25 mouse cellular contexts compared by ENCODE assay signal in the genomic region with DNA sequence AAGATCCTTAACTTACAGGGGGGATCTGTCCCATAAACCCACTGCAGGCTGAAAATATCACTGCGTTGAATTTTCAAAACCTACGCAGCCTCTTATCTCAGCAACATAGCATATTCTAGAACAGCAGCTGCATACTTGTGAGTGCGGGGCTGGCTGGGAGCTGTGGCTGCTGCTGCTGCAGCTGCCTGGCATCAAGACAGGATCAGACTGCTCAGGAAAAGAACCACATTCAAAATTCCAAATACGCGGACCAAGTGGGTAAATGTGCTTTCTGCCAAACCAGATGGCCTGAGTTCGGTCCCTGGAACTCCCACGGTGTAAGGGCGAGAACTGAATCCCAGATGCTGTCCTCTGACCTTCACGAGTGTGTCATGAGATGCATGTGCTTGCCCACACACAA. TPM values are rescaled to one million over a fixed set of nuclear protein-coding genes. Genes with fewer than 3 reads are reported as not detected.
DNase-seq lines count a peak whose midpoint lies in the region; ATAC-seq and TF ChIP-seq lines count a peak whose summit lies in the region.
"Had no signal": no experiment of that assay in that cellular context is flagged by ENCODE, and none has a peak within 500 bp of the region (broad histone marks: within the 10 kb centered on the region; RNA-seq: fewer than 3 reads in every experiment).

No protein-coding gene starts in this region.

- H3K27ac ChIP-seq in embryonic facial prominence, embryonic 13.5 days, result peak overlapping the region; percentile 48
- no peak overlapping the region for H3K27ac ChIP-seq in embryonic facial prominence, embryonic 10.5 days (replicated peaks)
- no peak overlapping the region for H3K27ac ChIP-seq in hindbrain, postnatal 0 days
- H3K27ac ChIP-seq in hindbrain, embryonic 10.5 days, result no peak overlapping the region
- no peak overlapping the region for H3K27ac ChIP-seq in lung, postnatal 0 days (ENCODE audit: low read length)
- peak overlapping the region; percentile 75 for H3K27ac ChIP-seq in olfactory bulb, adult 2 months (ENCODE audit: insufficient read depth, low read depth, low read length)
- H3K27ac ChIP-seq: embryonic facial prominence, embryonic 12.5 days; heart, embryonic 10.5 days; limb, embryonic 12.5 days; macrophage; midbrain, embryonic 15.5 days; neural tube, embryonic 12.5 days; stomach, embryonic 15.5 days had no signal

- H3K4me3 ChIP-seq in embryonic facial prominence, embryonic 13.5 days, result no peak overlapping the region
- no peak overlapping the region for H3K4me3 ChIP-seq in embryonic facial prominence, embryonic 10.5 days
- H3K4me3 ChIP-seq in hindbrain, postnatal 0 days (ENCODE audit: low read length), result no peak overlapping the region
- H3K4me3 ChIP-seq in hindbrain, embryonic 10.5 days, result no peak overlapping the region
- no peak overlapping the region for H3K4me3 ChIP-seq in lung, postnatal 0 days (ENCODE audit: low read depth, low read length)
- no peak overlapping the region for H3K4me3 ChIP-seq in lung, adult 2 months (replicated peaks; ENCODE audit: extremely low read depth, low read depth, low read length)
- H3K4me3 ChIP-seq in olfactory bulb, adult 2 months (ENCODE audit: insufficient read depth, low read depth, low read length), result no peak overlapping the region
- H3K4me3 ChIP-seq: embryonic facial prominence, embryonic 12.5 days; heart, embryonic 10.5 days; limb, embryonic 12.5 days; midbrain, embryonic 15.5 days; neural tube, embryonic 12.5 days; stomach, embryonic 15.5 days had no signal

- no peak for TF ChIP-seq EP300 in lung, postnatal 0 days (IDR thresholded peaks at IDR 0.05)

- DNase-seq in embryonic facial prominence, embryonic 10.5 days (ENCODE audit: low spot score), result no peak
- DNase-seq in hindbrain, postnatal 0 days (ENCODE audit: low spot score), result peak; percentile 31
- no peak for DNase-seq in hindbrain, embryonic 10.5 days (ENCODE audit: low spot score)
- peak; percentile 7 for DNase-seq in lung, postnatal 0 days (ENCODE audit: low spot score)
- no peak for DNase-seq in lung, adult 2 months
- DNase-seq in thymus, postnatal 0 days (ENCODE audit: low spot score), result no peak
- DNase-seq: adrenal gland, postnatal 25 days; cerebellum, adult 11 months; cerebellum, adult 9-11 months; heart, postnatal 4 days; kidney, postnatal 25 days; liver, postnatal 0 days; thymus, adult 18-20 months; thymus, postnatal 4 days had no signal

- no peak for TF ChIP-seq CTCF in hindbrain, postnatal 0 days (IDR thresholded peaks at IDR 0.05; ENCODE audit: low read depth)
- TF ChIP-seq CTCF in lung, postnatal 0 days (IDR thresholded peaks at IDR 0.05), result no peak
- TF ChIP-seq CTCF in lung, adult 2 months (IDR thresholded peaks at IDR 0.05; ENCODE audit: insufficient read depth, low read length), result no peak
- TF ChIP-seq CTCF in olfactory bulb, adult 2 months (IDR thresholded peaks at IDR 0.05; ENCODE audit: insufficient read depth, low read depth, low read length), result no peak

- H3K4me1 ChIP-seq in embryonic facial prominence, embryonic 13.5 days, result peaks cover 22% of the 10 kb centered on the region
- H3K4me1 ChIP-seq in embryonic facial prominence, embryonic 10.5 days, result peaks cover 14% of the 10 kb centered on the region
- peaks cover 14% of the 10 kb centered on the region for H3K4me1 ChIP-seq in hindbrain, postnatal 0 days (ENCODE audit: insufficient read depth, low read length)
- peaks cover 29% of the 10 kb centered on the region for H3K4me1 ChIP-seq in hindbrain, embryonic 10.5 days (replicated peaks)
- no peaks in the 10 kb centered on the region for H3K4me1 ChIP-seq in lung, postnatal 0 days (ENCODE audit: insufficient read depth, low read depth, low read length)
- no peaks in the 10 kb centered on the region for H3K4me1 ChIP-seq in lung, adult 2 months (ENCODE audit: control insufficient read depth, insufficient read depth, low read length)
- peaks cover 25% of the 10 kb centered on the region for H3K4me1 ChIP-seq in olfactory bulb, adult 2 months (ENCODE audit: control insufficient read depth, insufficient read depth, low read length)

- H3K9ac ChIP-seq in embryonic facial prominence, embryonic 13.5 days, result no peak overlapping the region
- H3K9ac ChIP-seq in hindbrain, postnatal 0 days (replicated peaks; ENCODE audit: low read length), result no peak overlapping the region
- no peak overlapping the region for H3K9ac ChIP-seq in lung, postnatal 0 days (replicated peaks; ENCODE audit: low read depth)
- H3K9ac ChIP-seq: embryonic facial prominence, embryonic 12.5 days; limb, embryonic 12.5 days; liver, postnatal 0 days; midbrain, embryonic 15.5 days; neural tube, embryonic 12.5 days; stomach, embryonic 15.5 days had no signal

- H3K4me2 ChIP-seq in embryonic facial prominence, embryonic 13.5 days, result no peak overlapping the region
- H3K4me2 ChIP-seq in hindbrain, postnatal 0 days (ENCODE audit: low read depth, low read length), result no peak overlapping the region
- no peak overlapping the region for H3K4me2 ChIP-seq in lung, postnatal 0 days (replicated peaks; ENCODE audit: low read depth, low read length)
- H3K4me2 ChIP-seq: embryonic facial prominence, embryonic 12.5 days; limb, embryonic 12.5 days; liver, embryonic 11.5 days; midbrain, embryonic 15.5 days; neural tube, embryonic 12.5 days; stomach, embryonic 15.5 days had no signal

- H3K27me3 ChIP-seq in embryonic facial prominence, embryonic 13.5 days, result no peaks in the 10 kb centered on the region
- no peaks in the 10 kb centered on the region for H3K27me3 ChIP-seq in embryonic facial prominence, embryonic 10.5 days (replicated peaks; ENCODE audit: low read depth, poor library complexity, severe bottlenecking)
- H3K27me3 ChIP-seq in hindbrain, postnatal 0 days (ENCODE audit: insufficient read depth, low read length), result no peaks in the 10 kb centered on the region
- no peaks in the 10 kb centered on the region for H3K27me3 ChIP-seq in hindbrain, embryonic 10.5 days (ENCODE audit: insufficient read depth, poor library complexity, severe bottlenecking)
- H3K27me3 ChIP-seq in lung, postnatal 0 days (replicated peaks; ENCODE audit: insufficient read depth, low read length), result no peaks in the 10 kb centered on the region
- H3K27me3 ChIP-seq: embryonic facial prominence, embryonic 12.5 days; limb, embryonic 12.5 days; midbrain, embryonic 15.5 days; neural tube, embryonic 12.5 days; stomach, embryonic 15.5 days had no signal

- no peak for ATAC-seq in embryonic facial prominence, embryonic 13.5 days (ENCODE audit: insufficient number of reproducible peaks, insufficient read depth, low FRiP score, low TSS enrichment, low read depth)
- no peak for ATAC-seq in hindbrain, postnatal 0 days
- no peak for ATAC-seq in lung, postnatal 0 days
- ATAC-seq: intestine, postnatal 0 days; liver, postnatal 0 days; midbrain, embryonic 15.5 days had no signal

- no peaks in the 10 kb centered on the region for H3K36me3 ChIP-seq in embryonic facial prominence, embryonic 13.5 days
- no peaks in the 10 kb centered on the region for H3K36me3 ChIP-seq in embryonic facial prominence, embryonic 10.5 days (replicated peaks)
- no peaks in the 10 kb centered on the region for H3K36me3 ChIP-seq in hindbrain, postnatal 0 days (ENCODE audit: insufficient read depth, low read length)
- H3K36me3 ChIP-seq in hindbrain, embryonic 10.5 days, result no peaks in the 10 kb centered on the region
- no peaks in the 10 kb centered on the region for H3K36me3 ChIP-seq in lung, postnatal 0 days (ENCODE audit: insufficient read depth, low read length)
- H3K36me3 ChIP-seq: embryonic facial prominence, embryonic 12.5 days; heart, embryonic 10.5 days; limb, embryonic 12.5 days; midbrain, embryonic 15.5 days; neural tube, embryonic 12.5 days; stomach, embryonic 15.5 days had no signal

- TF ChIP-seq POLR2A in lung, adult 2 months (IDR thresholded peaks at IDR 0.05; ENCODE audit: borderline replicate concordance, extremely low read depth, low read depth, low read length), result no peak
- no peak for TF ChIP-seq POLR2A in olfactory bulb, adult 2 months (IDR thresholded peaks at IDR 0.05; ENCODE audit: insufficient read depth, low read depth, low read length)

- no peaks in the 10 kb centered on the region for H3K9me3 ChIP-seq in embryonic facial prominence, embryonic 13.5 days
- no peaks in the 10 kb centered on the region for H3K9me3 ChIP-seq in embryonic facial prominence, embryonic 10.5 days
- H3K9me3 ChIP-seq in hindbrain, postnatal 0 days (ENCODE audit: low read length), result no peaks in the 10 kb centered on the region
- H3K9me3 ChIP-seq in hindbrain, embryonic 10.5 days, result no peaks in the 10 kb centered on the region
- H3K9me3 ChIP-seq in lung, postnatal 0 days (ENCODE audit: low read length), result no peaks in the 10 kb centered on the region
- H3K9me3 ChIP-seq: embryonic facial prominence, embryonic 12.5 days; heart, embryonic 10.5 days; limb, embryonic 12.5 days; midbrain, embryonic 15.5 days; neural tube, embryonic 12.5 days; stomach, embryonic 15.5 days had no signal

- 56% methylated on average over 9 of the region's 9 CpGs for WGBS in embryonic facial prominence, embryonic 13.5 days
- 84% methylated on average over 9 of the region's 9 CpGs for WGBS in embryonic facial prominence, embryonic 10.5 days
- WGBS in hindbrain, postnatal 0 days, result 52% methylated on average over 9 of the region's 9 CpGs
- 81% methylated on average over 9 of the region's 9 CpGs for WGBS in hindbrain, embryonic 10.5 days
- 53% methylated on average over 9 of the region's 9 CpGs for WGBS in lung, postnatal 0 days
- 72% methylated on average over 9 of the region's 9 CpGs for WGBS in lung, adult 2 months
- 19% methylated on average over 9 of the region's 9 CpGs for WGBS in olfactory bulb, adult 2 months

RNA-seq across cellular contexts. Expression of a gene that starts 34.3 kb away (rescaled TPM):
- 4.0 and 5.1 TPM in 2 replicates for polyA plus RNA-seq in embryonic facial prominence, embryonic 13.5 days (2015; fragmentation: Nextera tagmentation; extraction: Ambion mirVana)
- 4.5 and 4.9 TPM in 2 replicates for polyA plus RNA-seq in embryonic facial prominence, embryonic 10.5 days (2016; fragmentation: Nextera tagmentation; extraction: Ambion mirVana)
- 27.4 and 27.6 TPM in 2 replicates for total RNA-seq in hindbrain, postnatal 0 days (2014; rRNA removed)
- 20.5 and 21.6 TPM in 2 replicates for polyA plus RNA-seq in hindbrain, postnatal 0 days (2015; fragmentation: Nextera tagmentation; extraction: Ambion mirVana)
- polyA plus RNA-seq in hindbrain, embryonic 10.5 days (2016; fragmentation: Nextera tagmentation; extraction: Ambion mirVana), result 8.2 and 13.5 TPM in 2 replicates
- polyA plus RNA-seq in lung, postnatal 0 days (2015; fragmentation: Nextera tagmentation; extraction: Ambion mirVana), result 0.17 and 0.26 TPM in 2 replicates
- 0.09 and 0.26 TPM in 2 replicates for polyA plus RNA-seq in lung, adult 2 months (2012; rRNA removed)
- polyA plus RNA-seq in olfactory bulb, adult 2 months (2012; ENCODE audit: insufficient read depth, insufficient read length, low replicate concordance, missing spikeins), result not detected in 2 replicates
- polyA plus RNA-seq in thymus, postnatal 0 days (2015; fragmentation: Nextera tagmentation; extraction: Ambion mirVana), result 0.01 TPM in 1 of 2 replicates, not detected in the other
- polyA plus RNA-seq: macrophage had no signal

Comparison
In these comparisons a context has a peak if more than half of its experiments do, and no peak if none do; other contexts are left out.
1. H3K27ac ChIP-seq: peak in embryonic facial prominence, embryonic 13.5 days (single experiment) and olfactory bulb, adult 2 months (single experiment); none in embryonic facial prominence, embryonic 10.5 days (single experiment), hindbrain, postnatal 0 days (single experiment), hindbrain, embryonic 10.5 days (single experiment) and lung, postnatal 0 days (single experiment).
2. DNase-seq: peak in hindbrain, postnatal 0 days (single experiment) and lung, postnatal 0 days (single experiment); none in embryonic facial prominence, embryonic 10.5 days (single experiment), hindbrain, embryonic 10.5 days (single experiment), lung, adult 2 months (single experiment) and thymus, postnatal 0 days (single experiment).